7 mouse cellular contexts compared by ENCODE assay signal in genomic region chr1:137332108-137332769, GRCm38 (mm10).
A peak's percentile ranks its signal among the peaks of the same experiment; 100 is the strongest.
DNase-seq lines count a peak whose midpoint lies in the region; ATAC-seq and TF ChIP-seq lines count a peak whose summit lies in the region.

No protein-coding gene starts in this region.

- no peaks in the 10 kb centered on the region for H3K36me3 ChIP-seq in lung, embryonic 15.5 days
- H3K36me3 ChIP-seq in embryonic facial prominence, embryonic 15.5 days: no peaks in the 10 kb centered on the region
- H3K36me3 ChIP-seq in kidney, postnatal 0 days (ENCODE audit: insufficient read depth, low read length): no peaks in the 10 kb centered on the region

- no peak for DNase-seq in lung, adult 18-20 months
- DNase-seq in kidney, postnatal 0 days (ENCODE audit: low spot score): peak; percentile 89
- DNase-seq in mesoderm, embryonic 11.5 days (ENCODE audit: low read depth, low spot score): peak; percentile 45
- no peak for DNase-seq in adrenal gland, postnatal 36 days
- DNase-seq in gastrocnemius, adult 8-10 months (ENCODE audit: low spot score in 2 of 2): no peak

- ATAC-seq in lung, embryonic 15.5 days (ENCODE audit: borderline replicate concordance, extremely low read depth, low FRiP score, low TSS enrichment): peak; percentile 93
- peak; percentile 91 for ATAC-seq in embryonic facial prominence, embryonic 15.5 days (ENCODE audit: insufficient number of reproducible peaks, low FRiP score, low TSS enrichment, low read depth)
- ATAC-seq in kidney, postnatal 0 days (replicated peaks; ENCODE audit: low FRiP score, low read depth): no peak

- no peaks in the 10 kb centered on the region for H3K27me3 ChIP-seq in lung, embryonic 15.5 days
- H3K27me3 ChIP-seq in embryonic facial prominence, embryonic 15.5 days: no peaks in the 10 kb centered on the region
- no peaks in the 10 kb centered on the region for H3K27me3 ChIP-seq in kidney, postnatal 0 days (ENCODE audit: insufficient read depth, low read length)

- no peak overlapping the region for H3K4me3 ChIP-seq in lung, embryonic 15.5 days
- H3K4me3 ChIP-seq in embryonic facial prominence, embryonic 15.5 days (replicated peaks): no peak overlapping the region
- H3K4me3 ChIP-seq in kidney, postnatal 0 days (replicated peaks; ENCODE audit: low read depth, low read length): no peak overlapping the region

- no peaks in the 10 kb centered on the region for H3K9me3 ChIP-seq in lung, embryonic 15.5 days
- H3K9me3 ChIP-seq in embryonic facial prominence, embryonic 15.5 days (replicated peaks): no peaks in the 10 kb centered on the region
- no peaks in the 10 kb centered on the region for H3K9me3 ChIP-seq in kidney, postnatal 0 days (replicated peaks; ENCODE audit: low read length)

- no peak overlapping the region for H3K9ac ChIP-seq in lung, embryonic 15.5 days
- H3K9ac ChIP-seq in embryonic facial prominence, embryonic 15.5 days: no peak overlapping the region
- H3K9ac ChIP-seq in kidney, postnatal 0 days (ENCODE audit: low read depth, low read length): no peak overlapping the region

- peaks cover 4% of the 10 kb centered on the region for H3K4me1 ChIP-seq in lung, embryonic 15.5 days
- peaks cover 8% of the 10 kb centered on the region; the same call in 1 of the 2 replicates for H3K4me1 ChIP-seq in embryonic facial prominence, embryonic 15.5 days
- H3K4me1 ChIP-seq in kidney, postnatal 0 days (replicated peaks; ENCODE audit: insufficient read depth, low read length): no peaks in the 10 kb centered on the region

- peak; percentile 71 for TF ChIP-seq CTCF in kidney, postnatal 0 days (IDR thresholded peaks at IDR 0.05; ENCODE audit: low read depth)

- 34% methylated on average over 8 of the region's 8 CpGs for WGBS in lung, embryonic 15.5 days
- 23% methylated on average over 8 of the region's 8 CpGs for WGBS in embryonic facial prominence, embryonic 15.5 days
- WGBS in kidney, postnatal 0 days: 27% methylated on average over 8 of the region's 8 CpGs

- H3K4me2 ChIP-seq in lung, embryonic 15.5 days: no peak overlapping the region
- no peak overlapping the region for H3K4me2 ChIP-seq in embryonic facial prominence, embryonic 15.5 days (replicated peaks)
- H3K4me2 ChIP-seq in kidney, postnatal 0 days (ENCODE audit: low read length): no peak overlapping the region

- peak overlapping the region; percentile 74 for H3K27ac ChIP-seq in lung, embryonic 15.5 days
- peak overlapping the region; percentile 83 for H3K27ac ChIP-seq in embryonic facial prominence, embryonic 15.5 days (replicated peaks)
- no peak overlapping the region for H3K27ac ChIP-seq in kidney, postnatal 0 days

Comparison
In these comparisons a context has a peak if more than half of its experiments do, and no peak if none do; other contexts are left out.
1. DNase-seq: peak in kidney, postnatal 0 days (single experiment) and mesoderm, embryonic 11.5 days (single experiment); none in lung, adult 18-20 months (0 of 2), adrenal gland, postnatal 36 days (0 of 2) and gastrocnemius, adult 8-10 months (0 of 2).